Mouse (Mus musculus): ENCODE results near the gene Platr25. TPM values are rescaled to one million over a fixed set of nuclear protein-coding genes. Genes with fewer than 3 reads are reported as not detected.
"Not testable (repeated sequence)": the region's sequence is repeated elsewhere in the genome, so short reads cannot be mapped to it uniquely, and the experiment has no call there.

The Platr25 gene
- total RNA-seq (2021), result 10 to 100 TPM in 1 of 2 experiments, 1 to 10 TPM in 1; 8.2 to 11.8 TPM
- long read RNA-seq, experiment 1, partial matches to known transcripts, result 0 of 1 reads
- long read RNA-seq, experiment 1, other reads (novel, unspliced or antisense), result 1 of 1 reads
- long read RNA-seq, experiment 2, partial matches to known transcripts, result 0 of 1 reads
- long read RNA-seq, experiment 2, other reads (novel, unspliced or antisense), result 0 of 1 reads

DNA sequence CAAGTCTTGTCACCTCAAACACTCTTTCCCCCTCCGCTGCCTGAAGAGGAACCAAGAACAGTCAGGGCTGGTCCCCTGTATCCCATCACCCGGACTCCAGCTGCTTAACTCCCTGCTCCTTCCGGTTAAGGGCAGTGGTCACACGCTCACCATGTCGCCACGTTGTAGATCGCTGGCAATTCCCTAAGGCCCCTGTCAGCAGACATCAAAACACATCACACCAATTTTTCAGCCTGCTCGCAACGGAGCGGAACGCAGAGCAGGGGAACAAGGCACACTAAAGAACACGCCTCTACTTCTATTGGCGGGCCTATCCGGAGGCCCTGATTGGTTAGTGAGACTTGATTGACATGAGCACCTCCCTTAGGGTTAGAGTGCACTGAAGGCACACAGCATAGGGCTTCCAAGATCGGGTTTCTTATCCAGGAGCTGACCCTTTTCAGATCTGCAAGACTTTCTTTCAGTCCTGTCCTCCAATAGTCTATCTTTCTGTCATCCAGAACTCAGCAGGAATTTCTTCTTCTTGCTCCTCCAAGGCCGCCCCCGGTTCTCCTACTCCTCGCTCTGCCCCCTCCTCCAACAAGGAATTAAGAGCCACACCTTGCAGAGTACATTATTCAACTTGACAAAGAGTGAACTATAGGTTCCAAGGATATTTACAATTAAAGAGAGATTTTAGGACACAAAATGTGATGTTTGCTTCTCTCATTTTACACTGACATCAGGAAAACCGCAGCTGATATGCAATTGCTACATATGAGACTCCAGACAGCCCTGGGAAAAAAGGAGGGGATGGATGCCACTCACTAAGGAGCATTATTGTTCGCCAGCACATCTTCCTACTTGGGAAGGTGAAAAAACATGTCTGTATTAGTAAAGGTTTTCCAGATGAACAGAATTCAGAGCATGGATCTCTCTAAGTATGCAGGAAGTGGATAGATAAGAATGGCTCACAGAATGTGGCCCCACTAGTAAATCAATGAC is at the start of gene Platr25:
Gene Platr25 (minus strand): TSS at position 278 of the 984 bp plus-strand sequence.
- peak in 1 of 2 experiments; percentile 44 for DNase-seq (ENCODE audit: low spot score in 2 of 2)

DNA sequence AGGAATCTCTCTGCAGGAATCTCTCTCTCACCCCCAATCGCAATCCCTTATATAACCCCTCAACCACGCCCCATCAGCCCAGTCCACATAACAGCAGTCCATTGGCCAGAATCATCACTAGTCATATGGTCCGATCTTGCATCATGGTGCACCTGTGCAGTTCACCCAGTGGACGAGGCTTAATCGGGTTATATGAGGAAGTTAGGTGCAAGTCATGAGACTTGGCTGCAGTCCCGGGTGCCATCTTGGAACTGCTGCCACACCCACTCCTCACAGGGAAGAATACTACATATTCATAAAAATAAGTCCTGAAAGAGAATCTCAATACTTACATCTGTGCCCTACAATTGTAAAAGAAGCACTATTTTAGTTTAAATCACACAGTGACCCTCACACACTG is 47.5 kb upstream of the Platr25 start:
- not testable (repeated sequence) for DNase-seq (ENCODE audit: low spot score in 2 of 2)

DNA sequence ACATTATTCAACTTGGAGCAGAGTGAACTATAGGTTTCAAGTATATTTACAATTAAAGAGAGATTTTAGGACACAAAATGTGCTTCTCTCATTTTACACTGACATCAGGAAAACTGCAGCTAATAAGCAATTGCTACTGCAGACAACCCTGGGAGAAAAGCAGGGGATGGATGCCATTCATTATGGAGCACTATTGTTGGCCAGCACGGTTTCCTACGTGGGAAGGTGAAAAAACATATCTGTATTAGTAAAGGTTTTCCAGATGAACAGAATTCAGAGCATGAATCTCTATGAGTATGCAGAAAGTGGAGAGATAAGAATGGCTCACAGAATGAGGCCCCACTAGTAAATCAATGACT is 25.6 kb upstream of the Platr25 start:
- not testable (repeated sequence) for DNase-seq (ENCODE audit: low spot score in 2 of 2)

DNA sequence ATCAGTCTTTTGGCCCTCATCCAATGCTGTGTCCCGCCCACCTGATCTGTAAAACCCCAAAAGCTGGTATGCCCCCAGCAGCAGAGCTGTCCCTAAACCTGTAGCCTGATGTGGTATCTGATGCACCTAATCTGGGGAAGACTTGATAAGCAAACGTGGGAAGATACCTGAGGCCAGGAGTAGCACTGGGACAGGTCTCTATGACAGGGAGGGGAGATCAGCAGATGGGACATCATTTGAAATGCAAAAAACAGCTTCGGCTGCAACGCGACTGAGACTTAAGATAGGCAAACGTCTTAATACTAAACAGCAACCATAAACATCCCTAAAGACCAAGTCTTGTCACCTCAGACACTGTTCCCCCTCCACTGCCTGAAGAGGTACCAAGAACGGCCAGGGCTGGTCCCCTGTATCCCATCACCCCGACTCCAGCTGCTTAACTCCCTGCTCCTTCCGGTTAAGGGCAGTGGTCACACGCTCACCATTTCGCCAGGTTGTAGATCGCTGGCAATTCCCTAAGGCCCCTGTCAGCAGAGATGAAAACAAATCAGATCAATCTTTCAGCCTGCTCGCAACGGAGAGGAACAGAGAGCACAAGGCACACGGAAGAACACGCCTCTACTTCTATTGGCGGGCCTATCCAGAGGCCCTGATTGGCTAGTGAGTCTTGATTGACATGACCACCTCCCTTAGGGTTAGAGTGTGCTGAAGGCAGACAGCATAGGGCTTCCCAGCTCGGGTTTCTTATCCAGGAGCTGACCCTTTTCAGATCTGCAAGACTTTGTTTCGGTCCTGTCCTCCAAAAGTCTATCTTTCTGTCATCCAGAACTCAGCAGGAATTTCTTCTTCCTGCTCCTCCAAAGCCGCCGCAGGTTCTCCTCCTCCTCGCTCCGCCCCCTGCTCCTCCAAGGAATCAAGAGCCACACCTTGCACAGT is 25.0 kb upstream of the Platr25 start, which contains the start of gene Gm5141:
Gene Gm5141 (minus strand): TSS at position 610 of the 936 bp plus-strand sequence.
- DNase-seq (ENCODE audit: low spot score in 2 of 2), result peak in 1 of 2 experiments; percentile 15

DNA sequence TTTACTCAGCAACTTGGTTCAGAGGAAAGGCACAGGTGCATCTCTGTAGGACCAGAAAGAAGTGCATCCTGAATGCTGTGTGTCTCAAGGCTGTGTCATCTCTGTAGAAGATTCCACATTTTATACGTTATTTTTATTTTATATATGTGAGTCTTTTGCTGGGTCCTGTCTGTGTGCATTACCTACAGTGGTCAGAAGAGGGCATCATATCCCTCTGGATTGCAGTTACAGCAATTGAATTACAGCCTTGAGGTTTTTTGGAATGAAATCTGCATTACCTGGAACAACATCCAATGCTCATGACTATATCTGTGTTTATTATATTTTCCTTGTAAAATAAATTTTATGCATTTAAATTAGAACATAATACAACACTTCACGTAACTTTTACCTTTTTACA is 3.3 kb upstream of the Platr25 start:
- DNase-seq (ENCODE audit: low spot score in 2 of 2), result not testable (repeated sequence)

DNA sequence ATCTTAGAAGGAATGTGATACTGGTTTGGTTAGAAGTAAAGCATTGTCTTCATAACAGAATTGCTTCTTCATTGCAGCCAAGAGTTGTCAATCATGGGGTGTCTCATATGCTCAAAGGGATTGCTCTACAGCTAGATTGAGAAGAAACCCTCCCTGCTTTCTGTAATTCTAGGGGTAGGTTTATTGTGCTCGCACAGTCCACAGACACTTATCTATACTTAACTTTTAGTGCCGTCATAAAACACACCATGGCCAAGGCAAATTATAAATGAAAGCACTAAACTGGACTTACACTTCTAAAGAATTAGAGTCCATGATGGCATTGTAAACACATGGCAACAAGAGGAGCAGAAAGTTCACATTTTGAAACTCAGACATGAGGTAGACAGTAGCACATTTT is 27.2 kb downstream of the Platr25 start:
- no peak for DNase-seq (ENCODE audit: low spot score in 2 of 2)

DNA sequence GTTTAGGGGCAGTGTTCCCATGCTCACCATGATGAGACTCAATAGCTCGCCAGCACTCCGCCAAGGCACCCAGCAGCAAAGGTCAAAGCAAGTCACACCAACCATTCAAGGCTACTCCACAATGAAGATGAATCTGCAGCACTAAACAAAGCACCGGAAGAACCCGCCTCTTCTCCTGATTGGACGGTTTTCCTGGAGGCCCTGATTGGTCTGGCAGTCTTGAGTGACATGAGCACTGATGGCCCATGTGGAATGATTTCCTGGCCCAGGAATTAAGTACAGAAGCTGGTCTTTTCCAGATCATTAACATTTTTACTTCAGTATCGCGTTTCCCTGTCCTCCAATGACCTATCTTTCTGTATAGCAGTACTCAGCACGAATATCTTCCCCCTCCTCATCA is 47.9 kb downstream of the Platr25 start:
- DNase-seq (ENCODE audit: low spot score in 2 of 2), result not testable (repeated sequence)

DNA sequence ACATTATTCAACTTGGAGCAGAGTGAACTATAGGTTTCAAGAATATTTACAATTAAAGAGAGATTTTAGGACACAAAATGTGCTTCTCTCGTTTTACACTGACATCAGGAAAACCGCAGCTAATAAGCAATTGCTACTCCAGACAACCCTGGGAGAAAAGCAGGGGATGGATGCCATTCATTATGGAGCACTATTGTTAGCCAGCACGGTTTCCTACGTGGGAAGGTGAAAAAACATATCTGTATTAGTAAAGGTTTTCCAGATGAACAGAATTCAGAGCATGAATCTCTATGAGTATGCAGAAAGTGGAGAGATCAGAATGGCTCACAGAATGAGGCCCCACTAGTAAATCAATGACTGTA is 75.2 kb downstream of the Platr25 start:
- not testable (repeated sequence) for DNase-seq (ENCODE audit: low spot score in 2 of 2)

DNA sequence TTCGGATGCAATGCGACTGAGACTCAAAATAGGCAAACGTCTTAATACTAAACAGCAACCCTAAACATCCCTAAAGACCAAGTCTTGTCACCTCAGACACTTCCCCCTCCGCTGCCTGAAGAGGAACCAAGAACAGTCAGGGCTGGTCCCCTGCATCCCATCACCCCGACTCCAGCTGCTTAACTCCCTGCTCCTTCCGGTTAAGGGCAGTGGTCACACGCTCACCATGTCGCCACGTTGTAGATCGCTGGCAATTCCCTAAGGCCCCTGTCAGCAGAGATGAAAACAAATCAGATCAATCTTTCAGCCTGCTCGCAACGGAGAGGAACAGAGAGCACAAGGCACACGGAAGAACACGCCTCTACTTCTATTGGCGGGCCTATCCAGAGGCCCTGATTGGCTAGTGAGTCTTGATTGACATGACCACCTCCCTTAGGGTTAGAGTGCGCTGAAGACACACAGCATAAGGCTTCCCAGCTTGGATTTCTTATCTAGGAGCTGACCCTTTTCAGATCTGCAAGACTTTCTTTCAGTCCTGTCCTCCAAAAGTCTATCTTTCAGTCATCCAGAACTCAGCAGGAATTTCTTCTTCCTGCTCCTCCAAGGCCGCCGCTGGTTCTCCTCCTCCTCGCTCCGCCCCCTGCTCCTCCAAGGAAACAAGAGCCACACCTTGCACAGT is 75.8 kb downstream of the Platr25 start:
- peak in 1 of 2 experiments; percentile 16 for DNase-seq (ENCODE audit: low spot score in 2 of 2)

DNA sequence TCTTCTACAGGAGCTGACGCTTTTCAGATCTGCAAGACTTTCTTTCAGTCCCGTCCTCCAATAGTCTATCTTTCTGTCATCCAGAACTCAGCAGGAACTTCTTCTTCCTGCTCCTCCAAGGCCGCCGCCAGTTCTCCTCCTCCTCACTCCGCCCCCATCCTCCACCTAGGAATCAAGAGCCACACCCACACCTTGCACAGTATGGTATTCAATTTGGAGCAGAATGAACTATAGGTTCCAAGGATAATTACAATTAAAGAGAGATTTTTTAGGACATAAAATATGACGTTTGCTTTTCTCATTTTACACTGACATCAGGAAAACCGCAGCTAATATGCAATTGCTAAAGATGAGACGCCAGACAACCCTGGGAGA is 107.2 kb downstream of the Platr25 start:
- DNase-seq (ENCODE audit: low spot score in 2 of 2), result no peak

DNA sequence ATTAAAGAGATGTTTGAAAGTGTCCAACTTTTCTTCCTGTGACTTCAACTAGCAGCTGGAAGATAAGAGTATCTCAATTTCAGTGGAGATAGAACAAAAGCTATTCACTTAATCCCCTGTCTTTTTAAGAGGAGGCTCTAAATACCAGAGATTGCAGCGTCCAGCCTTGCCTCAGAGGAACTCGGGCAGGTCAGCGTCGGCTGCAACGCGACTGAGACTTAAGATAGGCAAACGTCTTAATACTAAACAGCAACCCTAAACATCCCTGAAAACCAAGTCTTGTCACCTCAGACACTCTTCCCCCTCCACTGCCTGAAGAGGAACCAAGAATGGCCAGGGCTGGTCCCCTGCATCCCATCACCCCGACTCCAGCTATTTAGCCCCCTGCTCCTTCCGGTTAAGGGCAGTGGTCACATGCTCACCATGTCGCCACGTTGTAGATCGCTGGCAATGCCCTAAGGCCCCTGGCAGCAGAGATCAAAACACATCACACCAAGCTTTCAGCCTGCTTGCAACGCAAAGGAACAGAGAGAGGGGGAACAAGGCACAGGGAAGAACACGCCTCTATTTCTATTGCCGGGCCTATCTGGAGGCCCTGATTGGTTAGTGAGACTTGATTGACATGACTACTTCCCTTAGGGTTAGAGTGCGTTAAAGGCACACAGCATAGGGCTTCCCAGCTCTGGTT is 107.7 kb downstream of the Platr25 start:
- DNase-seq (ENCODE audit: low spot score in 2 of 2), result peak in 1 of 2 experiments; percentile 53

DNA sequence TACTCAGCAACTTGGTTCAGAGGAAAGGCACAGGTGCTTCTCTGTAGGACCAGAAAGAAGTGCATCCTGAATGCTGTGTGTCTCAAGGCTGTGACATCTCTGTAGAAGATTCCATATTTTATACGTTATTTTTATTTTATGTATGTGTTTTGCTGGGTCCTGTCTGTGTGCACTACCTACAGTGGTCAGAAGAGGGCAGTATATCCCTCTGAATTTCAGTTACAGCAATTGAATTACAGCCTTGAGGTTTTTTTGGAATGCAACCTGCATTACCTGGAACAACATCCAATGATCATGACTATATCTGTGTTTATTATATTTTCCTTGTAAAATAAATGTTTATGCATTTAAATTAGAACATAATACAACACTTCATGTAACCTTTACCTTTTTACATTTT is 133.4 kb downstream of the Platr25 start:
- peak in 1 of 2 experiments; percentile 11 for DNase-seq (ENCODE audit: low spot score in 2 of 2)

DNA sequence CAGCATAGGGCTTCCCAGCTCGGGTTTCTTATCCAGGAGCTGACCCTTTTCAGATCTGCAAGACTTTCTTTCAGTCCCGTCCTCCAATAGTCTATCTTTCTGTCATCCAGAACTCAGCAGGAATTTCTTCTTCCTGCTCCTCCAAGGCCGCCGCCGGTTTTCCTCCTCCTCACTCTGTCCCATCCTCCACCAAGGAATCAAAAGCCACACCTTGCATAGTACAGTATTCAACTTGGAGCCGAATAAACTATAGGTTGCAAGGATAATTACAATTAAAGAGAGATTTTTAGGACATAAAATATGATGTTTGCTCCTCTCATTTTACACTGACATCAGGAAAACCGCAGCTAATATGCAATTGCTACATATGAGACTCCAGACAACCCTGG is 136.2 kb downstream of the Platr25 start:
- not testable (repeated sequence) for DNase-seq (ENCODE audit: low spot score in 2 of 2)

DNA sequence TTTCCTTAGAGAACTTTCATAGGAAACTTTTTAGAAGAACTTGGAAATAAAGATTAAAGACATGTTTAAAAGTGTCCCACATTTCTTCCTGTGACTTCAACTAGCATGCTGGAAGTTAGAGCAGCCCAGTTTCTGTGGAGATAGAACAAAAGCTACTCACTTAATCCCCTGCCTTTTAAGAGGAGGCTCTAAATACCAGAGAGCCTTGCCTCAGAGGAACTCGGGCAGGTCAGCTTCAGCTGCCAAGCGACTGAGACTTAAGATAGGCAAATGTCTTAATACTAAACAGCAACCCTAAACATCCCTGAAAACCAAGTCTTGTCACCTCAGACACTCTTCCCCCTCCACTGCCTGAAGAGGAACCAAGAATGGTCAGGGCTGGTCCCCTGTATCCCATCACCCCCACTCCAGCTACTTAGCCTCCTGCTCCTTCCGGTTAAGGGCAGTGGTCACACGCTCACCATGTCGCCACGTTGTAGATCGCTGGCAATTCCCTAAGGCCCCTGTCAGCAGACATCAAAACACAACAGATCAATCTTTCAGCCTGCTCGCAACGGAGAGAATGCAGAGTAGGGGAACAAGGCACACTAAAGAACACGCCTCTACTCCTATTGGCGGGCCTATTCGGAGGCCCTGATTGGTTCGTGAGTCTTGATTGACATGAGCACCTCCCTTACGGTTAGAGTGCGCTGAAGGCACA is 136.8 kb downstream of the Platr25 start, which contains the start of gene 6720489N17Rik:
Gene 6720489N17Rik (minus strand): TSS at position 606 of the 700 bp plus-strand sequence.
- DNase-seq (ENCODE audit: low spot score in 2 of 2), result peak; percentile 44 to 74

Small RNAs within 50 kb of the gene (microRNA-seq; reads per million reads assigned to microRNA genes)
- gene Gm24020 (not detected), gene Gm24588 (not detected), gene Mir713 (not detected)

Other genes starting within 250 kb of the Platr25 start
- gene Zfp935, start 202.2 kb downstream of the Platr25 start, total RNA-seq (2021), result not detected
- 1 to 10 TPM; 6.0 to 7.3 TPM for gene Zfp934, start 189.5 kb downstream of the Platr25 start, total RNA-seq (2021)
- gene 6720489N17Rik, start 136.5 kb downstream of the Platr25 start, total RNA-seq (2021), result 1 to 10 TPM; 2.9 to 4.3 TPM
- 1 to 10 TPM; 1.8 to 2.2 TPM for gene Gm5141, start 25.1 kb upstream of the Platr25 start, total RNA-seq (2021)
- 100 to 1,000 TPM; 222 to 224 TPM for gene Fbp2, start 97.7 kb upstream of the Platr25 start, total RNA-seq (2021)
- gene Fbp1, start 127.6 kb upstream of the Platr25 start, total RNA-seq (2021), result 1 to 10 TPM in 1 of 2 experiments, under 1 TPM in 1; 0.61 to 4.6 TPM
- gene 2010111I01Rik, start 204.2 kb upstream of the Platr25 start, total RNA-seq (2021), result 100 to 1,000 TPM; 105 to 158 TPM